Mouse (Mus musculus): ENCODE data around the gene Pcdh15.

DNA sequence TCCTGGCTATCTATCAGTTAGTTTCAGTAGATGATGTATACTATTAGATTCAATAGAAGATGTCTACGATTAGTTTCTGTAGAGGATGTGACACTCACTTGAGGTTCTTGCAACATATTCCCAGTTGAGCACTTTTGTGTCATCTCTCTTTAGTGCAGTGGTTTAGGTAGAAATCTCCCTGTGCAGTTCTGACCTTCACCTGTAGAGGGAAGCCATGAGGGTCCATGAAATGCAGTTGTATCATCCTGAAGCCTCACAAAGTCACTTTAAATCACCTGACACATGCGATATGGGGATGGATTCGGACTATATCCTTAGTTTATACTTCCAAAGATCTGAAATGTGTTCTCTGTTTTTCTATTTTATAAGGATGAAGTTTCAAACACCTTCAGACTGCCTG, 822.4 kb downstream of the Pcdh15 start:
- no peak for TF ChIP-seq POLR2A (IDR thresholded peaks at IDR 0.05; ENCODE audit: insufficient read depth, low read length)
- TF ChIP-seq CTCF (IDR thresholded peaks at IDR 0.05; ENCODE audit: low read depth, low read length), result no peak

Data from ES-Bruce4 (cell line).